Mouse (Mus musculus) regulatory T cell (primary cell): ENCODE results near the gene Unc93b1.

ENCODE experiments used
- in situ Hi-C: fragments of 300-600 bp; cut with MboI, MseI; formaldehyde crosslinking; loops from one replicate; pipeline ENCODE4 v1.15.1; 2025; ENCODE audit warnings: high pct_unique_total_duplicates

The Unc93b1 gene

GRCm38 (mm10) chr19:3935032-3935895 lies at the start of gene Unc93b1:
Unc93b1 (plus strand) TSS chr19:3935186.
- in situ Hi-C loops: no loop called here

GRCm38 (mm10) chr19:3889096-3889495 lies 45.9 kb upstream of the Unc93b1 start:
- in situ Hi-C loops: loop anchor here (5.0 kb wide), 1 partner anchor 97 kb away; no protein-coding TSS in a partner anchor

- in situ Hi-C loops: no loop called here
Measured at GRCm38 (mm10) chr19:3890181-3890580, 44.8 kb upstream of the Unc93b1 start.

GRCm38 (mm10) chr19:3893545-3894116 lies 41.4 kb upstream of the Unc93b1 start:
- in situ Hi-C loops: no loop called here

- in situ Hi-C loops: no loop called here
Measured at GRCm38 (mm10) chr19:3894294-3894693, 40.7 kb upstream of the Unc93b1 start.

- in situ Hi-C loops: no loop called here
Measured at GRCm38 (mm10) chr19:3895171-3895631, 39.8 kb upstream of the Unc93b1 start.

GRCm38 (mm10) chr19:3896208-3896607 lies 38.8 kb upstream of the Unc93b1 start:
- in situ Hi-C loops: no loop called here

- in situ Hi-C loops: no loop called here
Measured at GRCm38 (mm10) chr19:3897557-3897956, 37.4 kb upstream of the Unc93b1 start.

GRCm38 (mm10) chr19:3898952-3899351 lies 36.0 kb upstream of the Unc93b1 start:
- in situ Hi-C loops: no loop called here

GRCm38 (mm10) chr19:3899618-3900017 lies 35.4 kb upstream of the Unc93b1 start:
- in situ Hi-C loops: no loop called here

GRCm38 (mm10) chr19:3902966-3903365 lies 32.0 kb upstream of the Unc93b1 start:
- in situ Hi-C loops: no loop called here

GRCm38 (mm10) chr19:3903648-3904362 lies 31.2 kb upstream of the Unc93b1 start:
- in situ Hi-C loops: no loop called here

GRCm38 (mm10) chr19:3904363-3904675 lies 30.7 kb upstream of the Unc93b1 start:
- in situ Hi-C loops: no loop called here

- in situ Hi-C loops: no loop called here
Measured at GRCm38 (mm10) chr19:3905261-3905969, 29.6 kb upstream of the Unc93b1 start.

GRCm38 (mm10) chr19:3906326-3906725 lies 28.7 kb upstream of the Unc93b1 start:
- in situ Hi-C loops: no loop called here

GRCm38 (mm10) chr19:3906795-3907786 lies 27.9 kb upstream of the Unc93b1 start, which contains the start of gene Tcirg1:
Tcirg1 (minus strand) TSS chr19:3907133.
- in situ Hi-C loops: no loop called here

GRCm38 (mm10) chr19:3907876-3908660 lies 26.9 kb upstream of the Unc93b1 start:
- in situ Hi-C loops: no loop called here

- in situ Hi-C loops: loop anchor here (10.0 kb wide), 1 partner anchor 295 kb away; the partner anchor contains the start of gene Rad9a
Measured at GRCm38 (mm10) chr19:3910206-3910605, 24.8 kb upstream of the Unc93b1 start.
